Mouse (Mus musculus) E14TG2a.4 (cell line): ENCODE measurements at regions not wholly inside any gene's neighbourhood (a gene's known extent, or its start where the extent isn't known, plus 50 kb on each side); places are given as distances from the start of the nearest gene placed in this dataset.

Experiments used
- CTCF ChIP-seq: conservative IDR thresholded peaks from 2 replicates; pipeline ENCODE4 v1.5.1; 2014; ENCODE audit warnings: low read length
- NANOG ChIP-seq: IDR thresholded peaks from 2 replicates; pipeline ENCODE4 v1.6.1; 2014; ENCODE audit warnings: borderline replicate concordance, low read length, mixed read lengths
- POU5F1 ChIP-seq: IDR thresholded peaks from 2 replicates; pipeline ENCODE4 v1.6.1; 2014; ENCODE audit warnings: low read length, borderline replicate concordance

GRCm38 (mm10) chr12:77047273-77047672, 85.3 kb upstream of the Max start:
- TF ChIP-seq CTCF = no peak
- TF ChIP-seq NANOG = no peak
- TF ChIP-seq POU5F1 = no peak
